9 mouse cellular contexts compared by ENCODE assay signal in genomic region chr1:151352911-151353310, GRCm38 (mm10). TPM values are rescaled to one million over a fixed set of nuclear protein-coding genes. Genes with fewer than 3 reads are reported as not detected.
DNase-seq lines count a peak whose midpoint lies in the region; ATAC-seq and TF ChIP-seq lines count a peak whose summit lies in the region.
"Had no signal": no experiment of that assay in that cellular context is flagged by ENCODE, and none has a peak within 500 bp of the region (broad histone marks: within the 10 kb centered on the region; RNA-seq: fewer than 3 reads in every experiment).

No protein-coding gene starts in this region.

- H3K4me3 ChIP-seq in intestine, embryonic 16.5 days (ENCODE audit: low read length) = no peak overlapping the region
- H3K4me3 ChIP-seq in intestine, embryonic 15.5 days (replicated peaks) = no peak overlapping the region
- H3K4me3 ChIP-seq in E14TG2a.4 (replicated peaks; ENCODE audit: low read length) = no peak overlapping the region
- no peak overlapping the region for H3K4me3 ChIP-seq in cerebellum, adult 2 months (replicated peaks; ENCODE audit: insufficient read depth, low read depth, low read length)
- H3K4me3 ChIP-seq: embryonic facial prominence, embryonic 12.5 days had no signal

- no peak overlapping the region for H3K27ac ChIP-seq in intestine, embryonic 16.5 days (ENCODE audit: low read length)
- H3K27ac ChIP-seq in intestine, embryonic 15.5 days = no peak overlapping the region
- H3K27ac ChIP-seq in cerebellum, adult 2 months (ENCODE audit: insufficient read depth, low read length) = no peak overlapping the region
- H3K27ac ChIP-seq: embryonic facial prominence, embryonic 12.5 days had no signal

- peak; percentile 38 for DNase-seq in brain, embryonic 14.5 days (ENCODE audit: low read depth)
- no peak for DNase-seq in cerebellum, adult 2 months
- DNase-seq in layer of hippocampus, adult 9-11 months = no peak
- no peak for DNase-seq in urinary bladder, adult 18-20 months (ENCODE audit: low spot score in 2 of 2)

- ATAC-seq in intestine, embryonic 16.5 days = peak; percentile 34; the same call in 1 of the 2 replicates
- ATAC-seq in intestine, embryonic 15.5 days = no peak; the same call in 1 of the 2 replicates
- peak; percentile 75 for ATAC-seq in monocyte, adult 5-6 weeks (replicated peaks; ENCODE audit: insufficient number of reproducible peaks, low FRiP score, low TSS enrichment, poor library complexity, severe bottlenecking)

- H3K27me3 ChIP-seq in intestine, embryonic 16.5 days (replicated peaks; ENCODE audit: control insufficient read depth, insufficient read depth, low read length) = no peaks in the 10 kb centered on the region
- no peaks in the 10 kb centered on the region for H3K27me3 ChIP-seq in intestine, embryonic 15.5 days (replicated peaks)
- no peaks in the 10 kb centered on the region for H3K27me3 ChIP-seq in E14TG2a.4 (ENCODE audit: insufficient read depth, low read length)
- no peaks in the 10 kb centered on the region for H3K27me3 ChIP-seq in cerebellum, adult 2 months (ENCODE audit: control insufficient read depth, insufficient read depth, low read length)
- H3K27me3 ChIP-seq: embryonic facial prominence, embryonic 12.5 days had no signal

- TF ChIP-seq POLR2A in brain, embryonic 14.5 days (IDR thresholded peaks at IDR 0.05; ENCODE audit: borderline replicate concordance, extremely low read depth, insufficient read depth, insufficient read length, poor library complexity, severe bottlenecking) = no peak
- TF ChIP-seq POLR2A in cerebellum, adult 2 months (IDR thresholded peaks at IDR 0.05; ENCODE audit: borderline replicate concordance, insufficient read depth, low read length) = no peak

- peaks cover 3% of the 10 kb centered on the region; the same call in 1 of the 2 replicates for H3K4me1 ChIP-seq in intestine, embryonic 16.5 days (ENCODE audit: control insufficient read depth, insufficient read depth, low read length)
- peaks cover 3% of the 10 kb centered on the region; the same call in 1 of the 2 replicates for H3K4me1 ChIP-seq in intestine, embryonic 15.5 days (replicated peaks)
- H3K4me1 ChIP-seq in E14TG2a.4 (replicated peaks; ENCODE audit: low read depth, low read length) = peaks cover 17% of the 10 kb centered on the region
- no peaks in the 10 kb centered on the region; the same call in 1 of the 2 replicates for H3K4me1 ChIP-seq in cerebellum, adult 2 months (ENCODE audit: control insufficient read depth, insufficient read depth, low read length)

- no peak overlapping the region for H3K9ac ChIP-seq in intestine, embryonic 16.5 days (ENCODE audit: low read depth, low read length)
- no peak overlapping the region for H3K9ac ChIP-seq in intestine, embryonic 15.5 days
- H3K9ac ChIP-seq: embryonic facial prominence, embryonic 12.5 days had no signal

- no peak overlapping the region for H3K4me2 ChIP-seq in intestine, embryonic 16.5 days (ENCODE audit: low read depth, low read length)
- no peak overlapping the region for H3K4me2 ChIP-seq in intestine, embryonic 15.5 days (replicated peaks)
- H3K4me2 ChIP-seq: embryonic facial prominence, embryonic 12.5 days had no signal

- H3K36me3 ChIP-seq in intestine, embryonic 16.5 days (ENCODE audit: control insufficient read depth, insufficient read depth, low read length) = peaks cover 17% of the 10 kb centered on the region
- peaks cover 25% of the 10 kb centered on the region for H3K36me3 ChIP-seq in intestine, embryonic 15.5 days
- peaks cover 85% of the 10 kb centered on the region for H3K36me3 ChIP-seq in E14TG2a.4 (ENCODE audit: insufficient read depth, low read length)

- no peaks in the 10 kb centered on the region for H3K9me3 ChIP-seq in intestine, embryonic 16.5 days (ENCODE audit: control insufficient read depth, low read length)
- H3K9me3 ChIP-seq in intestine, embryonic 15.5 days = no peaks in the 10 kb centered on the region
- no peaks in the 10 kb centered on the region for H3K9me3 ChIP-seq in E14TG2a.4 (ENCODE audit: low read length)
- H3K9me3 ChIP-seq: embryonic facial prominence, embryonic 12.5 days had no signal

- TF ChIP-seq CTCF in E14TG2a.4 (conservative IDR thresholded peaks at IDR 0.05; ENCODE audit: low read length) = peak; percentile 41
- TF ChIP-seq CTCF in brain, embryonic 14.5 days (IDR thresholded peaks at IDR 0.05; ENCODE audit: borderline replicate concordance, extremely low read depth, insufficient read depth, insufficient read length) = peak; percentile 27; the same call in 1 of the 2 replicates
- no peak for TF ChIP-seq CTCF in cerebellum, adult 2 months (IDR thresholded peaks at IDR 0.05; ENCODE audit: borderline replicate concordance, insufficient read depth, low read depth, low read length)

- 76% methylated on average over 2 of the region's 2 CpGs for WGBS in intestine, embryonic 16.5 days
- WGBS in intestine, embryonic 15.5 days = 84% methylated on average over 2 of the region's 2 CpGs
- WGBS in cerebellum, adult 2 months = 84% methylated on average over 2 of the region's 2 CpGs

RNA-seq across cellular contexts. Expression of gene Ivns1abp, which starts 8.6 kb away (rescaled TPM):
- polyA plus RNA-seq in intestine, embryonic 16.5 days (2015; fragmentation: Nextera tagmentation; extraction: Ambion mirVana) = 331 and 345 TPM in 2 replicates
- 313 and 339 TPM in 2 replicates for polyA plus RNA-seq in intestine, embryonic 15.5 days (2015; fragmentation: Nextera tagmentation; extraction: Ambion mirVana)
- 203 and 240 TPM in 2 replicates for polyA plus RNA-seq in brain, embryonic 14.5 days (2012; rRNA removed)
- total RNA-seq in monocyte, adult 5-6 weeks (2017) = 269 to 290 TPM (median 273 TPM) in 3 replicates
- 108 and 110 TPM in 2 replicates for polyA plus RNA-seq in cerebellum, adult 2 months (2012; rRNA removed)
